Mouse (Mus musculus) kidney, embryonic 16.5 days (tissue): ENCODE measurements at regions not wholly inside any gene's neighbourhood (a gene's known extent, or its start where the extent isn't known, plus 50 kb on each side); places are given as distances from the start of the nearest gene placed in this dataset.

Experiments
- ATAC-seq: fragments of 200-750 bp; cut with Nextera tagmentation; 2 replicates; pipeline ENCODE4 v1.8.0; 2017; ENCODE audit warnings: moderate TSS enrichment; ENCODE audit not compliant: low FRiP score, low TSS enrichment
- H3K27ac ChIP-seq: fragments of 300-500 bp; sonication (generic); 2 replicates; pipeline ENCODE4 v1.5.1; 2014; ENCODE audit warnings: low read length
- H3K27me3 ChIP-seq: fragments of 300-500 bp; sonication (generic); 2 replicates; pipeline ENCODE4 v1.6.1; 2014; ENCODE audit warnings: low read length, control low read depth, mixed read lengths; ENCODE audit not compliant: insufficient read depth
- H3K36me3 ChIP-seq: fragments of 300-500 bp; sonication (generic); 2 replicates; pipeline ENCODE4 v1.6.1; 2014; ENCODE audit warnings: low read length, control low read depth, mixed read lengths; ENCODE audit not compliant: insufficient read depth
- H3K4me1 ChIP-seq: fragments of 300-500 bp; sonication (generic); 2 replicates; pipeline ENCODE4 v1.6.1; 2014; ENCODE audit warnings: low read length, control low read depth, mixed read lengths; ENCODE audit not compliant: insufficient read depth
- H3K4me2 ChIP-seq: fragments of 300-500 bp; sonication (generic); replicated peaks from 2 replicates; pipeline ENCODE4 v1.6.1; 2014; ENCODE audit warnings: low read depth, low read length
- H3K4me3 ChIP-seq: fragments of 300-500 bp; sonication (generic); 2 replicates; pipeline ENCODE4 v1.5.1; 2014; ENCODE audit warnings: mild to moderate bottlenecking, low read length
- H3K9ac ChIP-seq: fragments of 300-500 bp; sonication (generic); replicated peaks from 2 replicates; pipeline ENCODE4 v1.6.1; 2014; ENCODE audit warnings: low read length
- H3K9me3 ChIP-seq: fragments of 300-500 bp; sonication (generic); 2 replicates; pipeline ENCODE4 v1.6.1; 2016; ENCODE audit warnings: low read length, control low read depth
- WGBS: fragments of 180-500 bp; shearing (Covaris S2); extraction: QIAGEN DNeasy Blood & Tissue Kit; methylation state at CpG from one replicate; pipeline ENCODE4 v1.1.7; 2014; 5-methylcytosine and 5-hydroxymethylcytosine counted together

DNA sequence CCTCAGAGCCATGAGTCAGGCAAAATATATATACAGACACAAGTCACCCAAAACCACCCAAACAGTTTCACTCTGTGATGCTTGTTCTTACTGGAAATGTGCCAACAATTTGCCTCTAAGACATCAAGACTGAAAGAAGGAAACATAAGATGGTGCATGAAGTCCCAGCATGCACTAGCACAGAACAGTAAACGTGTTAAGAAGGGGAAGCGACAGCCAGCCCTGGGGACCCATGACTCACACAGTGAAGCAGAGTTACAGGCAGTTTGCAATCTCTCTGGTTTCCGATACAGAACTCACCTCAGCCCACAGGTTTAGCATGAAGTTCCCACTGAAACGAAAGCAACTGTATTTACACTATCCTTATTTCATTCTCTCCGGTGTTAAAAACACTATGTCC, 233.7 kb upstream of the Ank start:
- Histone ChIP-seq H3K36me3 (no peaks in the 10 kb centered on the region), H3K27me3 (no peaks in the 10 kb centered on the region), H3K4me1 (no peaks in the 10 kb centered on the region), H3K27ac (no peak overlapping the region), H3K4me3 (no peak overlapping the region), H3K4me2 (no peak overlapping the region), H3K9ac (no peak overlapping the region), H3K9me3 (no peaks in the 10 kb centered on the region)
- no peak for ATAC-seq
- 55% methylated on average over 5 of the region's 5 CpGs for WGBS

DNA sequence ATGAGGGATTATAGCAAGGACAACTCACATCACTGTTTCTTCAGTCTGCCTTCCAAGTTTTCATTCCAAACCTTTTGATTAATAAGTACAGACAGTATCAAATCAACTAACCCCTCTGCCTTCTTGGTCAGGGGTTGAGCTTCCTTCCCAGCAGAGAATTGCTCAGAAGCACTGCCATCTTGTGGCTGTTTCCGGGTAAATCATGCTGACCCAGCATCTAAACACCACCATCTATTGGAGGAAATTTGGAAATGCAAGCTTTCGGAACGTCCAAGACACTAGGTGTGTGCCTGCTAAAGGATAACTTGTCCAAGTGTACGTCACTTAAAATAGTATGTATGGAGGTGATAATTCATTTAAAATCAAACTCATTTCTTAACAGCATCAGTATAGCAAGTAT, 231.7 kb upstream of the Ank start:
- H3K9me3 ChIP-seq, result no peaks in the 10 kb centered on the region
- no peak overlapping the region for H3K4me3 ChIP-seq
- H3K9ac ChIP-seq, result no peak overlapping the region
- H3K27me3 ChIP-seq, result no peaks in the 10 kb centered on the region
- no peaks in the 10 kb centered on the region for H3K36me3 ChIP-seq
- H3K4me1 ChIP-seq, result no peaks in the 10 kb centered on the region
- peak; percentile 49; the same call in 1 of the 2 replicates for ATAC-seq
- no peak overlapping the region for H3K4me2 ChIP-seq
- 17% methylated on average over 4 of the region's 4 CpGs for WGBS
- no peak overlapping the region for H3K27ac ChIP-seq

DNA sequence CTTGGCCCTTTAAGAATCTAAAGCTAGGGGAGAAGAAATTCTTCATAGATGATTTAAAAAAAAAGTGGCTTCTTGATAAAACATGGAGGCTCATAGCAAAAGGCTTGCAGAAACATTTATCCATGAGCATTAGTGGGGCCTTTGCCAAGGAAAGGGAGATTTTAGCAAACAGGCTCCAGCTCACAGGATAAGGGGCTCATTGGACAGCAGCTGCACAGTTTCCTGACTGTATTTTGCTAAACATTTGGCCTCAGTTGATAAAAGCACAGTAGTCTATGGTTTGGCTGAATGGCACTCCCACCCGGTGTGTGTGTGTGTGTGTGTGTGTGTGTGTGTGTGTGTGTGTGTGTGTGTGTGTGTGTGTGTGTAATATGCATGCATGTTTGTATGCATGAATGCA, 228.2 kb upstream of the Ank start:
- H3K4me1 ChIP-seq, result no peaks in the 10 kb centered on the region
- no peak for ATAC-seq
- no peak overlapping the region for H3K4me3 ChIP-seq
- H3K4me2 ChIP-seq, result no peak overlapping the region
- H3K36me3 ChIP-seq, result no peaks in the 10 kb centered on the region
- no peaks in the 10 kb centered on the region for H3K9me3 ChIP-seq
- H3K27me3 ChIP-seq, result no peaks in the 10 kb centered on the region
- H3K27ac ChIP-seq, result no peak overlapping the region
- no peak overlapping the region for H3K9ac ChIP-seq
- WGBS, result 90% methylated on average over 1 of the region's 1 CpGs

GRCm38 (mm10) chr15:27246302-27246701, 220.2 kb upstream of the Ank start:
- H3K9ac ChIP-seq, result no peak overlapping the region
- H3K4me3 ChIP-seq, result no peak overlapping the region
- no peaks in the 10 kb centered on the region for H3K9me3 ChIP-seq
- H3K27me3 ChIP-seq, result no peaks in the 10 kb centered on the region
- H3K4me1 ChIP-seq, result no peaks in the 10 kb centered on the region
- 41% methylated on average over 3 of the region's 3 CpGs for WGBS
- no peak for ATAC-seq
- no peaks in the 10 kb centered on the region for H3K36me3 ChIP-seq
- H3K4me2 ChIP-seq, result no peak overlapping the region
- no peak overlapping the region for H3K27ac ChIP-seq

GRCm38 (mm10) chr15:27258984-27259853, 207.3 kb upstream of the Ank start:
- no peaks in the 10 kb centered on the region for H3K27me3 ChIP-seq
- H3K9ac ChIP-seq, result no peak overlapping the region
- H3K4me3 ChIP-seq, result no peak overlapping the region
- no peaks in the 10 kb centered on the region for H3K36me3 ChIP-seq
- no peaks in the 10 kb centered on the region for H3K4me1 ChIP-seq
- no peak overlapping the region for H3K27ac ChIP-seq
- WGBS, result 67% methylated on average over 6 of the region's 6 CpGs
- no peak for ATAC-seq
- no peaks in the 10 kb centered on the region; the same call in 1 of the 2 replicates for H3K9me3 ChIP-seq
- no peak overlapping the region for H3K4me2 ChIP-seq

DNA sequence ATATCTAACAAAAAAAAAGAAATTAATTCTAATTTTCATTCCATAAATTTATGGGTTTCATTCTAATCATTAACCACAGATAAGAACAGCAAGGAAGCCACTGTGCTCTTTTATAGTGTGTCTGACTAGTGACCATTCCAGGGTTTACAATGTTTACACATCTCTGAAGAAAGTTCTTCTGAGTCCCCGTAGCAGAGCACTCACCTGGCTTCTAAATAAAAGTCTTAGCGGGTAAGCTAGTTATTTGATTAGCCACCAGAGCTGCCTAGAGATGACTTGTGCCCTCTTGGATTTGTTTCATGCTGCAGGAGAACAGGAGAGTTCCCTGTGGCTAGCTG, 206.7 kb upstream of the Ank start:
- no peak overlapping the region for H3K4me2 ChIP-seq
- H3K4me1 ChIP-seq, result no peaks in the 10 kb centered on the region
- no peak for ATAC-seq
- H3K27ac ChIP-seq, result no peak overlapping the region
- no peaks in the 10 kb centered on the region; the same call in 1 of the 2 replicates for H3K9me3 ChIP-seq
- WGBS, result 61% methylated on average over 2 of the region's 2 CpGs
- H3K9ac ChIP-seq, result no peak overlapping the region
- H3K4me3 ChIP-seq, result no peak overlapping the region
- H3K36me3 ChIP-seq, result no peaks in the 10 kb centered on the region
- no peaks in the 10 kb centered on the region for H3K27me3 ChIP-seq

- H3K4me3 ChIP-seq, result no peak overlapping the region
- WGBS, result 97% methylated on average over 2 of the region's 2 CpGs
- H3K9ac ChIP-seq, result no peak overlapping the region
- no peak overlapping the region for H3K27ac ChIP-seq
- no peak for ATAC-seq
- no peaks in the 10 kb centered on the region for H3K9me3 ChIP-seq
- no peaks in the 10 kb centered on the region for H3K36me3 ChIP-seq
- no peak overlapping the region for H3K4me2 ChIP-seq
- no peaks in the 10 kb centered on the region for H3K27me3 ChIP-seq
- no peaks in the 10 kb centered on the region for H3K4me1 ChIP-seq
Observed at GRCm38 (mm10) chr15:27270203-27270602, 196.3 kb upstream of the Ank start.

DNA sequence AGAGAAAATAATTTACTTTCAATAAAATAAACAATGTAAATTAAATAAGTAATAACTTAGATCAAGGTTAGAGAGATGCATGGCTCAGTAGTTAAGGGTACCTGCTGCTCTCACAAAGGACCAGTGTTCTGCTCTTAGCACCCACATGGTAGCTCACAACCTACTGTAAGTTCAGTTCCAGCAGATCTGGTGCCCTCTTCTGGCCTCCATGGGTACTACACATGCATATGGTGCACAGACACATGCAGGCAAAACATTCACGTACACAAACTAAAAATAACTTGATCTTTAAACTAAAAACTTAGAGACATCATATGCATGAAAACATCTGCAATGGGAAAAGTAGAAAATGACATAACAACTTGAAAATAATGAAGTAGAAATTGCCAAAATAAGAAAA, 184.2 kb upstream of the Ank start:
- Histone ChIP-seq H3K36me3 (no peaks in the 10 kb centered on the region), H3K4me3 (no peak overlapping the region), H3K27ac (no peak overlapping the region), H3K9ac (no peak overlapping the region), H3K4me1 (no peaks in the 10 kb centered on the region), H3K9me3 (peaks cover 10% of the 10 kb centered on the region), H3K4me2 (no peak overlapping the region), H3K27me3 (no peaks in the 10 kb centered on the region)
- ATAC-seq, result no peak
- WGBS, result 95% methylated on average over 1 of the region's 1 CpGs

DNA sequence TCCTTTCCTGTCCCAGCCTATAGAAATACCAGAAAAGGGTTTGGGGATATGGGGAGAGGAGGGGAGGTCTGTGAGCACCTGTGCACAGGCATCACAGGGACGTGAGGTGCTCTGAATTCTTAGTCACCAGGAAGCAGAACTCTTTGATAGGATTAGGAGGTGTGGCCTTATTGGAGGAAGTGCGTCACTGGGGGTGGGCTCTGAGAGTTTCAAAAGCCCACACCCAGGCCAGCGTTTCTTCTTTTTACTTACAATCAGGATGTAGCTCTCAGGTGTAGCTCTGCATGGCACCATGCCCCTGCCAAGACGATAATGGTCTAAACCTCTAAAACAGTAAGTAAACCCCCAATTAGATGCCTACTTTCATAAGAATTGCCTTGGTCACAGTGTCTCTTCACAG, 162.6 kb upstream of the Ank start:
- no peak overlapping the region for H3K4me3 ChIP-seq
- no peak overlapping the region for H3K4me2 ChIP-seq
- H3K9ac ChIP-seq, result no peak overlapping the region
- no peak for ATAC-seq
- 74% methylated on average over 4 of the region's 4 CpGs for WGBS
- H3K27ac ChIP-seq, result no peak overlapping the region
- H3K4me1 ChIP-seq, result no peaks in the 10 kb centered on the region
- H3K27me3 ChIP-seq, result no peaks in the 10 kb centered on the region
- no peaks in the 10 kb centered on the region for H3K9me3 ChIP-seq
- no peaks in the 10 kb centered on the region for H3K36me3 ChIP-seq

DNA sequence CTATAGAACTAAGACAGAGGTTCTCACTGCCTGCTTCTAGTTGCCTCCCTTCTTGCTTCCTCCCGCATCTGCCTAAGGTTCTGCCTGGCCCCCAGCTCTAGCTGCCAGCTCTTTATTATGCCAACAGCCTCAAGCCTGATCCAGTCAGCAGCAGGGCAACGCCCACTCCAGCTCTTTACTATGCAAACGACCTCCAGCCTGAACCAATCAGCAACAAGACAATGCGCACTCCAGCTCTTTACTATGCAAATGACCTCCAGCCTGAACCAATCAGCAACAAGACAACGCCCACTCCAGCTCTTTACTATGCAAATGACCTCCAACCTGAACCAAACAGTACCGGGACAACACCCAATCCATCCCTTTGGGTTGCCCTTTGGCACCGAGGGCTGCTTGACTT, 162.2 kb upstream of the Ank start:
- H3K9ac ChIP-seq, result no peak overlapping the region
- no peak for ATAC-seq
- H3K27ac ChIP-seq, result no peak overlapping the region
- no peaks in the 10 kb centered on the region for H3K36me3 ChIP-seq
- no peak overlapping the region for H3K4me2 ChIP-seq
- H3K4me1 ChIP-seq, result no peaks in the 10 kb centered on the region
- H3K27me3 ChIP-seq, result no peaks in the 10 kb centered on the region
- 74% methylated on average over 7 of the region's 7 CpGs for WGBS
- H3K9me3 ChIP-seq, result no peaks in the 10 kb centered on the region
- H3K4me3 ChIP-seq, result no peak overlapping the region
